Mouse (Mus musculus) 3T3-L1 (cell line): ENCODE measurements at regions not wholly inside any gene's neighbourhood (a gene's known extent, or its start where the extent isn't known, plus 50 kb on each side); places are given as distances from the start of the nearest gene placed in this dataset.
"Not testable (repeated sequence)": the region's sequence is repeated elsewhere in the genome, so short reads cannot be mapped to it uniquely, and the experiment has no call there.

Experiments
- DNase-seq: peaks from one replicate; pipeline ENCODE4 v3.0.0-alpha.2; 2015; ENCODE audit warnings: low read depth, low spot score

GRCm38 (mm10) chr17:50397324-50397723 lies 103.9 kb upstream of the Dazl start:
- no peak for DNase-seq

- peak; percentile 67 for DNase-seq
These were observed 101.8 kb upstream of the Plcl2 start for GRCm38 (mm10) chr17:50407249-50407990.

GRCm38 (mm10) chr17:50408581-50408980 lies 100.6 kb upstream of the Plcl2 start:
- DNase-seq = no peak

GRCm38 (mm10) chr17:50409271-50409670 lies 99.9 kb upstream of the Plcl2 start:
- no peak for DNase-seq

- no peak for DNase-seq
These were observed 99.3 kb upstream of the Plcl2 start for GRCm38 (mm10) chr17:50409895-50410294.

GRCm38 (mm10) chr17:50410296-50410695 lies 98.9 kb upstream of the Plcl2 start:
- no peak for DNase-seq

- no peak for DNase-seq
These were observed 96.8 kb upstream of the Plcl2 start for GRCm38 (mm10) chr17:50412446-50412845.

GRCm38 (mm10) chr17:50413916-50414315 lies 95.3 kb upstream of the Plcl2 start:
- DNase-seq = peak; percentile 9

GRCm38 (mm10) chr17:50415331-50416005 lies 93.7 kb upstream of the Plcl2 start:
- no peak for DNase-seq

- DNase-seq = no peak
These were observed 93.1 kb upstream of the Plcl2 start for GRCm38 (mm10) chr17:50416119-50416518.

- no peak for DNase-seq
These were observed 92.6 kb upstream of the Plcl2 start for GRCm38 (mm10) chr17:50416538-50417113.

- DNase-seq = peak; percentile 29
These were observed 90.3 kb upstream of the Plcl2 start for GRCm38 (mm10) chr17:50418863-50419383.

GRCm38 (mm10) chr17:50419551-50419950 lies 89.7 kb upstream of the Plcl2 start:
- DNase-seq = not testable (repeated sequence)

GRCm38 (mm10) chr17:50419966-50420365 lies 89.2 kb upstream of the Plcl2 start:
- DNase-seq = peak; percentile 43

- no peak for DNase-seq
These were observed 88.5 kb upstream of the Plcl2 start for GRCm38 (mm10) chr17:50420690-50421089.

GRCm38 (mm10) chr17:50421476-50421875 lies 87.7 kb upstream of the Plcl2 start:
- no peak for DNase-seq

- DNase-seq = no peak
These were observed 84.1 kb upstream of the Plcl2 start for GRCm38 (mm10) chr17:50425110-50425509.

GRCm38 (mm10) chr17:50425531-50425930 lies 83.7 kb upstream of the Plcl2 start:
- no peak for DNase-seq

GRCm38 (mm10) chr17:50426146-50426545 lies 83.1 kb upstream of the Plcl2 start:
- DNase-seq = no peak

GRCm38 (mm10) chr17:50427331-50428003 lies 81.7 kb upstream of the Plcl2 start:
- no peak for DNase-seq

GRCm38 (mm10) chr17:50428004-50428560 lies 81.1 kb upstream of the Plcl2 start:
- no peak for DNase-seq

GRCm38 (mm10) chr17:50432559-50432958 lies 76.6 kb upstream of the Plcl2 start:
- no peak for DNase-seq
